Mouse (Mus musculus): ENCODE measurements at regions not wholly inside any gene's neighbourhood (a gene's known extent, or its start where the extent isn't known, plus 50 kb on each side); places are given as distances from the start of the nearest gene placed in this dataset.
"Not testable (repeated sequence)": the region's sequence is repeated elsewhere in the genome, so short reads cannot be mapped to it uniquely, and the experiment has no call there.

- no peak for DNase-seq (ENCODE audit: low spot score)
Measured at GRCm38 (mm10) chr15:24348975-24349560, 1064.5 kb downstream of the Basp1 start.

- DNase-seq (ENCODE audit: low spot score): not testable (repeated sequence)
Measured at GRCm38 (mm10) chr15:24335876-24336275, 1077.7 kb downstream of the Basp1 start.

DNA sequence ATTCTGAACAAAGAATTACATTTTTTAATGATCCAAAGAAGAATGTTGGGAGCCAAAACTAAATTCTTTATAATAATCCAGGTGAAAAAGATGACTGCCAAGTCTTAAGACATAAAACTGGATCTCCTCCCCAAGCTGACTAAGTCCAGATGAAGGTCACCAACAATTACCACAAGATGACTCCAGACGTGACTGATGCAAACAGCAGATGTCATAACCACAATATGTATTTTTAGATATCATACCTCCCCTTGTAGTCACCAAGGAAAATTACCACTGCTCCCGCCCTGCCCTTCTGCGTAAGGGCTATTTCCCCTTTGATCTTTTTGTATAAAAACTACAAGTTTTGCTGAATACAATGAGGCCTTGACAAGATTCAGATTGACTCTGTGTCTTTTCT is 1110.4 kb downstream of the Basp1 start:
- not testable (repeated sequence) for DNase-seq (ENCODE audit: low spot score)

DNA sequence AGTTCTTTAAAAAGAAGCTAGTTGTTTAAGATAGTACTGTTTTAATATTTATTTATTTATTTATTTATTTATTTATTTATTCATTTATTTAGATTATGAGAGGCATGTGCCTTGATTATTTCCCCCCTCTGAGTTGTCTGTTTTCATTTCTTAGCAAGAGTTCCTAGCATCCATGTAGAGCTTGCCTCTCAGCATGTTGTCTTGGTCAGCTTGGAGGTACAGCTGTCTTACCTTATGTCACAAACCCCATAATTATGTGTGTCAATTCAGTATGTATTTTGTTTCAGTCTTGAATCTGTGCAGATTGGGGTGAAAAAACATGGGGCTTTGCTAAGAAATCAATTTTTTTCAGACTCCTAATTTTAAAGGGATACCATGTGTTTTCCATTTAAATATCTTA is 1116.3 kb downstream of the Basp1 start:
- DNase-seq (ENCODE audit: low spot score): no peak

DNA sequence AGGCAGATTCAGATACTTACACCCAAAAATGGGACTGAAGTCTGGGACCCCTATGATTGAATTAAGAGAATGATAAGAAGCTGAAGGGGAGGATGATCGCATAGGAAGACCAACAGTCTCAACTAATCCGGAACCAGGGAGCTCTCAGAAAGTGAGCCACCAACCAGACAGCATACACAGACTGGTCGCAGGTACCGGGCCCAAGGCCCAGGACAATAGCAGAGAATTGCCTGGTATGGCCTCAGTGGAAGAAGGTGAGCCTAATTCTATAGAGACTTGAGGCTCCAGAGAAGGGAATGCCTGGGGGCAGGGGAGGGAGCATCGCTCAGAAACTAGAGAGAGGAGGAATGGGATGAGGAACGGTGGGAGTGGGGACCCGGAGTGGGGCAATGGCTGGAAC is 1116.8 kb downstream of the Basp1 start:
- DNase-seq (ENCODE audit: low spot score): no peak

DNA sequence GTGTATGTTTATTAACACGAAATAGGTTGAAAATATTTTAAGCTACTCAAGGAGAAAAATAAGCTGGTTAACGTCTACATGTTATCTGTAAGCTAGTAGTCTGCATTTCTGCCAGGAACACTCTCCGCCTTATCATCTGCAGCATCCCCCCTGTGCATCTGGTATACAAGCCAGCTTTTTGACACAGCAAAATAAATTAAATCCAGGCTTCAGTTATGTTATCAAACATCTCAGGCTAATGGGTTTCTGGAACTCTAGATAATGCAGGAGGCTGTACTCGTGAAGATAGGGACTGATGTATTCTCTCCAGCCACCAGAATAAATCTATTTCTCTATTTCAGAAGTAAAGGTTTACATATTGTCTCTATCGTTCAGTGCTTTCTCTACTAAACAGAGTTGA is 1138.5 kb downstream of the Basp1 start:
- DNase-seq (ENCODE audit: low spot score): no peak

GRCm38 (mm10) chr15:24267360-24267759 is 1146.2 kb downstream of the Basp1 start:
- no peak for DNase-seq (ENCODE audit: low spot score)
